Mouse (Mus musculus) forebrain, embryonic 14.5 days (tissue): ENCODE data around the gene Thnsl1. TPM values are rescaled to one million over a fixed set of nuclear protein-coding genes. Genes with fewer than 3 reads are reported as not detected.
A peak's percentile ranks its signal among the peaks of the same experiment; 100 is the strongest.

Experiments used
- ATAC-seq: fragments of 200-750 bp; cut with Nextera tagmentation; 2 replicates; pipeline ENCODE4 v1.8.0; 2017; ENCODE audit warnings: mild to moderate bottlenecking, moderate library complexity
- DNase-seq: peaks from one replicate; pipeline ENCODE4 v3.0.0-alpha.2; 2015; ENCODE audit warnings: low spot score
- H3K27ac ChIP-seq: fragments of 300-500 bp; sonication (generic); 2 replicates; pipeline ENCODE4 v1.5.1; 2014; ENCODE audit warnings: low read depth, mild to moderate bottlenecking, control low read depth, low read length, moderate library complexity
- H3K27me3 ChIP-seq: fragments of 300-500 bp; sonication (generic); replicated peaks from 2 replicates; pipeline ENCODE4 v1.6.1; 2014; ENCODE audit warnings: low read length, control low read depth, mixed read lengths; ENCODE audit not compliant: control insufficient read depth, insufficient read depth
- H3K36me3 ChIP-seq: fragments of 300-500 bp; sonication (generic); 2 replicates; pipeline ENCODE4 v1.6.1; 2014; ENCODE audit warnings: low read length, control low read depth; ENCODE audit not compliant: control insufficient read depth, insufficient read depth
- H3K4me1 ChIP-seq: fragments of 300-500 bp; sonication (generic); 2 replicates; pipeline ENCODE4 v1.6.1; 2014; ENCODE audit warnings: antibody characterized with exemption, low read length, control low read depth; ENCODE audit not compliant: control insufficient read depth, insufficient read depth
- H3K4me2 ChIP-seq: fragments of 300-500 bp; sonication (generic); 2 replicates; pipeline ENCODE4 v1.6.1; 2014; ENCODE audit warnings: mild to moderate bottlenecking, control low read depth, low read length
- H3K4me3 ChIP-seq: fragments of 300-500 bp; sonication (generic); 2 replicates; pipeline ENCODE4 v1.5.1; 2014; ENCODE audit warnings: low read depth, low read length, control low read depth
- H3K9ac ChIP-seq: fragments of 300-500 bp; sonication (generic); 2 replicates; pipeline ENCODE4 v1.6.1; 2014; ENCODE audit warnings: mild to moderate bottlenecking, low read length, control low read depth, moderate library complexity
- H3K9me3 ChIP-seq: fragments of 300-500 bp; sonication (generic); replicated peaks from 2 replicates; pipeline ENCODE4 v1.6.1; 2016; ENCODE audit warnings: low read length, control low read depth, mixed read lengths; ENCODE audit not compliant: control insufficient read depth
- WGBS: fragments of 180-500 bp; shearing (Covaris S2); extraction: QIAGEN DNeasy Blood & Tissue Kit; methylation state at CpG from one replicate; pipeline ENCODE4 v1.1.7; 2014; 5-methylcytosine and 5-hydroxymethylcytosine counted together
- polyA plus RNA-seq: library from polyadenylated mRNA; unstranded; fragments of >200 nt; fragmentation: Nextera tagmentation; extraction: Ambion mirVana; gene quantifications from 2 replicates; pipeline ENCODE4 v1.2.1, GENCODE M21; 2014

Thnsl1 gene
- polyA plus RNA-seq, result 27.2 and 29.5 TPM in 2 replicates

GRCm38 (mm10) chr2:21204912-21205830 lies at the start of gene Thnsl1, which contains the start of gene Enkur:
TSS of gene Thnsl1 (plus strand) at chr2:21205724.
TSS of gene Enkur (minus strand) at chr2:21205365.
- H3K27me3 ChIP-seq, result no peaks in the 10 kb centered on the region
- peak within 1 kb of the TSS; percentile 58 for H3K4me3 ChIP-seq
- H3K27ac ChIP-seq, result peak within 1 kb of the TSS; percentile 79
- peak within 1 kb of the TSS; percentile 68 for H3K4me2 ChIP-seq
- DNase-seq (peak; percentile 98), ATAC-seq (peak; percentile 99)
- no peaks in the 10 kb centered on the region for H3K9me3 ChIP-seq
- 3% methylated on average over 40 of the region's 43 CpGs for WGBS
- H3K9ac ChIP-seq, result peak within 1 kb of the TSS; percentile 81
- no peaks in the 10 kb centered on the region for H3K36me3 ChIP-seq
- peaks cover 7% of the 10 kb centered on the region for H3K4me1 ChIP-seq

DNA sequence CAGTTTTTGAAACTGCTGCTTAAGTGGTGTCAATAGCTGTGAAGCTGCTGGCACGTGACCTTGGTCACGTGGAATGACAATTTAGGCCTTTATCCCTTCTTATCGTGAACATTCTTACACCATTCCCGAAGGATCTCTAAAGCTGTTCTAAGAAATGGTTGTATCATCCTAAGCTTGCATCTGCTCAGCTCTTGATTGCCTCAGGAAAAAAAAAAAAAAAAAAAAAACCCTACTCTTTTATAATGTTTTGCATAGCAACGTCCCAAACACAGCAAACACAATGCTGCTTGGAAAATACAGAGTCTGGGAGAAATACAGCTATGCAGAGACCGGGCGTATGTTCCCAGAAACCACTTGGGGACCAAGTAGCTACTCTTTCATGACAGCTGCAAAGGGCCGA lies 41.2 kb upstream of the Thnsl1 start:
- Histone ChIP-seq H3K4me2 (no peak overlapping the region), H3K9ac (no peak overlapping the region), H3K36me3 (no peaks in the 10 kb centered on the region), H3K4me3 (no peak overlapping the region), H3K4me1 (no peaks in the 10 kb centered on the region), H3K9me3 (no peaks in the 10 kb centered on the region), H3K27me3 (no peaks in the 10 kb centered on the region), H3K27ac (no peak overlapping the region)
- DNase-seq (no peak), ATAC-seq (no peak)
- 74% methylated on average over 8 of the region's 8 CpGs for WGBS

DNA sequence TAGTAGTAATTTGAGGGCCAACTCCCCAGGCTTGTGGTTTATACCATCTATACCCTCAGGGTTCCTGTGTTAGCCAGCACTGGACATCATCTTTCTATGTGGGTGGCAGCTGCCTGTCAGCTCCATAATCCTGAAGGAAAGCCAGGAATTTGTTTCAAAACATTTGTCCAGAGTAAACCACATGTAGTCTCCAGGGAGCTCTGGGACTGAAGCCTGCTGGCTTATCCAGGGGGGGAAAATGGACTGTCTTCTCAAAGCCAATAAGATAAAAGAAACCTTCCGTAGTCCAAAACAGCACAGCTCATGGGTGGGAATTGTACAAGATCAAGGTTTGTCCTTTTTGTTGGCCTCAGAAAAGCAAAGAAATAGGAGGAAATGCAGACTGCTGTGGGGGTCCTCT lies 37.6 kb upstream of the Thnsl1 start:
- H3K4me1 ChIP-seq, result no peaks in the 10 kb centered on the region
- no peaks in the 10 kb centered on the region for H3K27me3 ChIP-seq
- ATAC-seq, result no peak
- H3K36me3 ChIP-seq, result no peaks in the 10 kb centered on the region
- no peak for DNase-seq
- H3K27ac ChIP-seq, result no peak overlapping the region
- no peaks in the 10 kb centered on the region for H3K9me3 ChIP-seq
- WGBS, result 92% methylated on average over 1 of the region's 1 CpGs
- H3K9ac ChIP-seq, result no peak overlapping the region
- no peak overlapping the region for H3K4me3 ChIP-seq
- no peak overlapping the region for H3K4me2 ChIP-seq

GRCm38 (mm10) chr2:21172797-21173196 lies 32.7 kb upstream of the Thnsl1 start:
- H3K4me1 ChIP-seq, result no peaks in the 10 kb centered on the region
- ATAC-seq (no peak), DNase-seq (no peak)
- 94% methylated on average over 3 of the region's 3 CpGs for WGBS
- H3K9me3 ChIP-seq, result no peaks in the 10 kb centered on the region
- H3K27ac ChIP-seq, result no peak overlapping the region
- no peaks in the 10 kb centered on the region for H3K27me3 ChIP-seq
- H3K9ac ChIP-seq, result no peak overlapping the region
- no peak overlapping the region for H3K4me3 ChIP-seq
- H3K4me2 ChIP-seq, result no peak overlapping the region
- H3K36me3 ChIP-seq, result no peaks in the 10 kb centered on the region

DNA sequence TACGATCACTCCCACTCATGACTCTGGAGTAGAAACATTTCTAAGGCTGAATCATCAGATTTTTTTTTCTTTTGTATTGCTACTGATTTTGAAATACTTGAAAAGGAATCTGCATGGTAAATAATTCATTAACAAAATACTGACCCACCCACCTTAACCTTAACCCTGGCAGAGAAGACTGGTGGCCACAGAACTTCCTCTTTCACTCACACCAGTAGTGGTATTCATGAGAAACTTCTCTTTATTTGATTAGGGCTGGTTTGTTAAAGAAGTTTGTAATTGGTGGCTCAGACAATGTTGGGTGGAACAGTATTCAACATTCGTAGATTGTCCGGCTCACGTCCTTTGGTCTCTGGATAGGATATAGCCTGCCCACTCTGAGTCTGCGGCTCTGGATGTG lies 26.4 kb upstream of the Thnsl1 start:
- no peaks in the 10 kb centered on the region for H3K27me3 ChIP-seq
- H3K9me3 ChIP-seq, result no peaks in the 10 kb centered on the region
- WGBS, result 88% methylated on average over 5 of the region's 5 CpGs
- H3K4me1 ChIP-seq, result no peaks in the 10 kb centered on the region
- H3K27ac ChIP-seq, result no peak overlapping the region
- H3K9ac ChIP-seq, result no peak overlapping the region
- no peak overlapping the region for H3K4me2 ChIP-seq
- ATAC-seq (no peak), DNase-seq (no peak)
- no peak overlapping the region for H3K4me3 ChIP-seq
- no peaks in the 10 kb centered on the region for H3K36me3 ChIP-seq

DNA sequence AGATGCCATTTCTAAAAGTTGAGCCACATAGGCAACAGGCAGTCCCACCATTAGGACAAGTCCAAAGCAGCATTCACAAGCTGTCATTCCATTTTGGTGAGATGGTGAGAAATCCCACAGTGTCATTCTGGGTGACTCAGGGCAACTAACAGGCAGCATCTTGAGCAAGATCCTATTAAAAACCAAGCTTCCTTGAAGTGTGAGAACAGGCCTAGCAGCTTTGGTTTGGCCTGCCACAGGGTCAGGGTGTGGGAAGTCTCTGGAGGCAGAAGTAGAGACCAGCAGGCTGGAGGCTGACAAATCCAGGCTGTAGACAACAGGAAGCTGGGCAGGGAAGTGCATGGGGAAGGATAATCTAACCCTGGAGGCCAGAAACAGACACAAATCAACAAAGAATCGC lies 22.7 kb upstream of the Thnsl1 start:
- Histone ChIP-seq H3K27ac (no peak overlapping the region), H3K4me1 (no peaks in the 10 kb centered on the region), H3K4me3 (no peak overlapping the region), H3K4me2 (no peak overlapping the region), H3K9ac (no peak overlapping the region), H3K9me3 (no peaks in the 10 kb centered on the region), H3K36me3 (no peaks in the 10 kb centered on the region), H3K27me3 (no peaks in the 10 kb centered on the region)
- no peak for DNase-seq
- ATAC-seq, result no peak
- WGBS, result 90% methylated on average over 1 of the region's 1 CpGs

- 58% methylated on average over 7 of the region's 7 CpGs for WGBS
- peak; percentile 51 for DNase-seq
- no peaks in the 10 kb centered on the region for H3K4me1 ChIP-seq
Observed at GRCm38 (mm10) chr2:21187576-21187975, 17.9 kb upstream of the Thnsl1 start.

GRCm38 (mm10) chr2:21188610-21189009 lies 16.9 kb upstream of the Thnsl1 start:
- Histone ChIP-seq H3K4me2 (no peak overlapping the region), H3K36me3 (no peaks in the 10 kb centered on the region), H3K4me3 (no peak overlapping the region), H3K27ac (no peak overlapping the region), H3K27me3 (no peaks in the 10 kb centered on the region), H3K9ac (no peak overlapping the region), H3K4me1 (no peaks in the 10 kb centered on the region), H3K9me3 (no peaks in the 10 kb centered on the region)
- 74% methylated on average over 4 of the region's 4 CpGs for WGBS
- peak; percentile 71 for DNase-seq
- ATAC-seq, result peak; percentile 37; the same call in 1 of the 2 replicates

More at GRCm38 (mm10) chr2:21187576-21187975, 17.9 kb upstream of the Thnsl1 start:
- H3K27me3 ChIP-seq, result no peaks in the 10 kb centered on the region
- H3K36me3 ChIP-seq, result no peaks in the 10 kb centered on the region
- ATAC-seq, result no peak
- H3K4me3 ChIP-seq, result no peak overlapping the region
- H3K9me3 ChIP-seq, result no peaks in the 10 kb centered on the region
- H3K27ac ChIP-seq, result no peak overlapping the region
- no peak overlapping the region for H3K4me2 ChIP-seq
- no peak overlapping the region for H3K9ac ChIP-seq

GRCm38 (mm10) chr2:21191232-21191631 lies 14.3 kb upstream of the Thnsl1 start:
- no peak overlapping the region for H3K9ac ChIP-seq
- WGBS, result 82% methylated on average over 1 of the region's 1 CpGs
- H3K9me3 ChIP-seq, result no peaks in the 10 kb centered on the region
- no peaks in the 10 kb centered on the region for H3K4me1 ChIP-seq
- H3K27me3 ChIP-seq, result no peaks in the 10 kb centered on the region
- no peak overlapping the region for H3K4me3 ChIP-seq
- H3K27ac ChIP-seq, result no peak overlapping the region
- no peak overlapping the region for H3K4me2 ChIP-seq
- no peaks in the 10 kb centered on the region for H3K36me3 ChIP-seq
- DNase-seq (no peak), ATAC-seq (no peak)
